Mouse (Mus musculus): ENCODE results near the gene Sntg2. TPM values are rescaled to one million over a fixed set of nuclear protein-coding genes. Genes with fewer than 3 reads are reported as not detected.

Sntg2 gene
- total RNA-seq, 1 experiment: not detected

DNA sequence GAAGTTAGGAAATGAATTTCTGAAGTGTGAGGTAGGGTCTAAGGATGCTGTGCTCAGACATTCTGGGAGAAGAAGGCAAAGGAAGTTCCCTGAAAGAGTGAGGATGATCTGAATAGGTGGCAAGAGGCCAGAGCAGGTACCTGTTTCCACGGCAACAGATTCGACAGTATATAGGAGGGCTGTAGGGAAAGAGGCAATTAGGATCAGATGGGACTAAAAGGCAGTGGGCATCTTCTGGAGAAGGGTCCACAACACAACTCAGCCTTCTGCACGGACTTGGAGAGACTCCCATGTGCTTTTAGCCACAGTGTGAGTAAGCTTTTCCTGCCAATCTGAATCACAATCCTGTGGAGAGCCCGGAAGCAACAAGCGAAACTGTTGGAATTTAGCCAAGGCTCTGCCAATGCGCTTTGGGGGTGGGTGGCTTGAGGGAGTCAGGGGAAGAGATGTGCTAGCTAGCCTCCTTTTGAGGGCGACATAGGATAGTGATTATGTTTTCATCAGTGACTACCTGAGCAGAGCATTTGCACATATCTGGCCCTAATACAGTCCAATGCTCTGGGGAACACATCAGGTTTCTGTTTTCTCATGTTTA, 219.0 kb downstream of the Sntg2 start:
- Histone ChIP-seq H3K4me3 (ENCODE audit: insufficient read depth in 1 of 2, low read depth in 1 of 2, low read length in 2 of 2, poor library complexity in 1 of 2, severe bottlenecking in 1 of 2) (no peak overlapping the region), H3K4me1 (ENCODE audit: control insufficient read depth in 2 of 2, insufficient read depth in 2 of 2, low read length in 2 of 2, poor library complexity in 1 of 2) (no peaks in the 10 kb centered on the region), H3K36me3 (ENCODE audit: control insufficient read depth, insufficient read depth, low read length, poor library complexity, severe bottlenecking) (no peaks in the 10 kb centered on the region), H3K27ac (ENCODE audit: insufficient read depth, low read depth, low read length, poor library complexity, severe bottlenecking) (no peak overlapping the region), H3K9me3 (ENCODE audit: control insufficient read depth, insufficient read depth, low read depth, low read length) (no peaks in the 10 kb centered on the region), H3K9ac (ENCODE audit: insufficient read depth, low read depth, low read length, poor library complexity, severe bottlenecking) (no peak overlapping the region)
- DNase-seq (ENCODE audit: low read depth, low spot score): no peak
- TF ChIP-seq HCFC1 (IDR thresholded peaks at IDR 0.05; ENCODE audit: borderline replicate concordance, insufficient read depth, low read length) (no peak), ZNF384 (IDR thresholded peaks at IDR 0.05; ENCODE audit: low read depth, low read length) (no peak), MAFK (IDR thresholded peaks at IDR 0.05; ENCODE audit: insufficient read depth, low read depth, low read length) (no peak), ZC3H11A (IDR thresholded peaks at IDR 0.05; ENCODE audit: borderline replicate concordance, low read depth, low read length) (no peak)
- in situ Hi-C loops (cut with MboI; ENCODE audit: low sequenced_read_pairs in 2 of 2, unreplicated experiment in 2 of 2): no loop called here

DNA sequence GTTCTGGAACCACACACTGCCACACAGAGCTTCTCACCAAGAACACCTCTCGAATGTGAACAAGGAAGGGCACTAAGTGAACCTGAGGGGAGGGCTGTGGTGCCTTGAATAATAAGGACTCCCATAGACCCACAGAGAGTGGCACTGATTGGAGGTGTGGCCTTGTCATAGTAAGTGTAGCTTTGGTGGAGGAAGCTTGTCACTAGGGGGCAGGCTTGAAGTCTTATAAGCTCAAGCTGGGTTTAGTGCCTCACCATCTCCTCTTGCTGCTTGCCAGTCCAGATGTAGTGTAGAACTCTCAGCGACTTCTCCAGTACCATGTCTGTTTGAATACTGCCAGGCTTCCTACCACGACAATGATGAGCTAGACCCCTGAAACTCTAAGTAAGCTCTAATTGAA, 231.1 kb downstream of the Sntg2 start:
- no peak overlapping the region for H3K9ac ChIP-seq (ENCODE audit: insufficient read depth, low read depth, low read length, poor library complexity, severe bottlenecking)
- TF ChIP-seq CHD2 (IDR thresholded peaks at IDR 0.05; ENCODE audit: low read depth, low read length) (no peak), ZNF384 (IDR thresholded peaks at IDR 0.05; ENCODE audit: low read depth, low read length) (no peak), HCFC1 (IDR thresholded peaks at IDR 0.05; ENCODE audit: borderline replicate concordance, insufficient read depth, low read length) (no peak), ZC3H11A (IDR thresholded peaks at IDR 0.05; ENCODE audit: borderline replicate concordance, low read depth, low read length) (no peak), MAFK (IDR thresholded peaks at IDR 0.05; ENCODE audit: insufficient read depth, low read depth, low read length) (no peak)
- H3K9me3 ChIP-seq (ENCODE audit: control insufficient read depth, insufficient read depth, low read depth, low read length): no peaks in the 10 kb centered on the region
- in situ Hi-C loops (cut with MboI; ENCODE audit: low sequenced_read_pairs in 2 of 2, unreplicated experiment in 2 of 2): no loop called here
- no peaks in the 10 kb centered on the region for H3K36me3 ChIP-seq (ENCODE audit: control insufficient read depth, insufficient read depth, low read length, poor library complexity, severe bottlenecking)
- peak; percentile 22 for DNase-seq (ENCODE audit: low read depth, low spot score)
- H3K4me3 ChIP-seq (ENCODE audit: insufficient read depth in 1 of 2, low read depth in 1 of 2, low read length in 2 of 2, poor library complexity in 1 of 2, severe bottlenecking in 1 of 2): no peak overlapping the region
- no peaks in the 10 kb centered on the region for H3K4me1 ChIP-seq (ENCODE audit: control insufficient read depth in 2 of 2, insufficient read depth in 2 of 2, low read length in 2 of 2, poor library complexity in 1 of 2)
- H3K27ac ChIP-seq (ENCODE audit: insufficient read depth, low read depth, low read length, poor library complexity, severe bottlenecking): no peak overlapping the region

DNA sequence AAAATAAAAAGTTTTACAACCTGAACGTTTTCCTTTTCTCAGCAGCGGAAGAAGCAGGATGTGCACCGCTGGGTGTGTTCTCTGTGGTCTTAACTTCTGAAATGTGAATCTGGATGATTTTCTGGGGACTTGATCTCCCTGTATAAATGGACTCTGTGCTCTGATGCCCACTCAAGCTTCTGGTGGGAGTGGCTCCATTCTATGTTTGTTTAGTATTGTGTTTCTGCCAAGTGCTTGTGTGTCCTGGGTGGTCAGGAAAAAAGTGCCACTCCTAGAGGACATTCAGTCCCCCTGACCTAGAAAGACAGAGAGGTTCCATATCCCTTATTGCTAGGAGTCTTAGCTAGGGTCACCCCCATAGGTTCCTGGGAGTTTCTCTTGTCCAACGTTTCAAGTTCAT, 240.7 kb downstream of the Sntg2 start, which contains the start of gene Tpo:
Gene Tpo (minus strand): TSS at position 101 of the 400 bp plus-strand sequence.
- in situ Hi-C loops (cut with MboI; ENCODE audit: low sequenced_read_pairs in 2 of 2, unreplicated experiment in 2 of 2): no loop called here

DNA sequence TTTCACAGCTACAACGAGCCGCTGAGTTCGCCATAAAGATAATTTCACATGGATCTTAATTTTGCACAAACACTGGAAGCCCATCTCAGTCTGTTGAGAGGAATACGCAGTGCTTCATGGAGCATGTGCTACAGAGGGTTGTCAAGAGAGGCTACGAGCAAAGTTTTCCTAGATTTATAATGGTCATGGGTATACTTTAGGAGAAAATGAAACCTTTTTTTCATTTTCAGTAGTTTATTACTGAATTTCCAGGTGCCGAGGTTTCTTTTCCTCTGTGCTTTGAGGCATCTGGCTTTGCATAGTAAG, 243.8 kb downstream of the Sntg2 start:
- Histone ChIP-seq H3K9ac (ENCODE audit: insufficient read depth, low read depth, low read length, poor library complexity, severe bottlenecking) (no peak overlapping the region), H3K36me3 (ENCODE audit: control insufficient read depth, insufficient read depth, low read length, poor library complexity, severe bottlenecking) (no peaks in the 10 kb centered on the region), H3K4me3 (ENCODE audit: insufficient read depth in 1 of 2, low read depth in 1 of 2, low read length in 2 of 2, poor library complexity in 1 of 2, severe bottlenecking in 1 of 2) (no peak overlapping the region), H3K4me1 (ENCODE audit: control insufficient read depth in 2 of 2, insufficient read depth in 2 of 2, low read length in 2 of 2, poor library complexity in 1 of 2) (no peaks in the 10 kb centered on the region), H3K9me3 (ENCODE audit: control insufficient read depth, insufficient read depth, low read depth, low read length) (no peaks in the 10 kb centered on the region), H3K27ac (ENCODE audit: insufficient read depth, low read depth, low read length, poor library complexity, severe bottlenecking) (no peak overlapping the region)
- no peak for DNase-seq (ENCODE audit: low read depth, low spot score)
- in situ Hi-C loops (cut with MboI; ENCODE audit: low sequenced_read_pairs in 2 of 2, unreplicated experiment in 2 of 2): no loop called here
- TF ChIP-seq ZNF384 (IDR thresholded peaks at IDR 0.05; ENCODE audit: low read depth, low read length) (no peak), CHD2 (IDR thresholded peaks at IDR 0.05; ENCODE audit: low read depth, low read length) (no peak), HCFC1 (IDR thresholded peaks at IDR 0.05; ENCODE audit: borderline replicate concordance, insufficient read depth, low read length) (no peak), MAFK (IDR thresholded peaks at IDR 0.05; ENCODE audit: insufficient read depth, low read depth, low read length) (no peak), ZC3H11A (IDR thresholded peaks at IDR 0.05; ENCODE audit: borderline replicate concordance, low read depth, low read length) (no peak)

More for the DNA sequence above, 240.7 kb downstream of the Sntg2 start, which contains the start of gene Tpo:
- H3K9ac ChIP-seq (ENCODE audit: insufficient read depth, low read depth, low read length, poor library complexity, severe bottlenecking): no peak within 1 kb of the TSS
- no peak for TF ChIP-seq CHD2 (IDR thresholded peaks at IDR 0.05; ENCODE audit: low read depth, low read length)
- no peak for TF ChIP-seq HCFC1 (IDR thresholded peaks at IDR 0.05; ENCODE audit: borderline replicate concordance, insufficient read depth, low read length)
- TF ChIP-seq ZNF384 (IDR thresholded peaks at IDR 0.05; ENCODE audit: low read depth, low read length): no peak
- TF ChIP-seq ZC3H11A (IDR thresholded peaks at IDR 0.05; ENCODE audit: borderline replicate concordance, low read depth, low read length): no peak
- no peak for TF ChIP-seq MAFK (IDR thresholded peaks at IDR 0.05; ENCODE audit: insufficient read depth, low read depth, low read length)
- DNase-seq (ENCODE audit: low read depth, low spot score): no peak
- no peak within 1 kb of the TSS for H3K4me3 ChIP-seq (ENCODE audit: insufficient read depth in 1 of 2, low read depth in 1 of 2, low read length in 2 of 2, poor library complexity in 1 of 2, severe bottlenecking in 1 of 2)
- H3K9me3 ChIP-seq (ENCODE audit: control insufficient read depth, insufficient read depth, low read depth, low read length): no peaks in the 10 kb centered on the region
- no peaks in the 10 kb centered on the region for H3K4me1 ChIP-seq (ENCODE audit: control insufficient read depth in 2 of 2, insufficient read depth in 2 of 2, low read length in 2 of 2, poor library complexity in 1 of 2)
- H3K27ac ChIP-seq (ENCODE audit: insufficient read depth, low read depth, low read length, poor library complexity, severe bottlenecking): no peak within 1 kb of the TSS
- H3K36me3 ChIP-seq (ENCODE audit: control insufficient read depth, insufficient read depth, low read length, poor library complexity, severe bottlenecking): no peaks in the 10 kb centered on the region

Measured in ES-E14 (cell line).